Mouse (Mus musculus) CH12F3 (cell line): ENCODE data around the gene Arid5b.

ENCODE experiments used
- in situ Hi-C: fragments of 300-500 bp; cut with MboI; formaldehyde crosslinking; loops from 2 replicates; pipeline ENCODE4 v1.14.3; 2020; ENCODE audit warnings: low sequenced_read_pairs

Arid5b gene

GRCm38 (mm10) chr10:68064571-68064970 lies 214.0 kb downstream of the Arid5b start:
- in situ Hi-C loops = no loop called here

- in situ Hi-C loops = no loop called here
These were observed 214.6 kb downstream of the Arid5b start for GRCm38 (mm10) chr10:68063806-68064545.

GRCm38 (mm10) chr10:68061249-68061615 lies 217.3 kb downstream of the Arid5b start:
- in situ Hi-C loops = no loop called here

- in situ Hi-C loops = no loop called here
These were observed 217.8 kb downstream of the Arid5b start for GRCm38 (mm10) chr10:68060590-68061248.

GRCm38 (mm10) chr10:68058378-68058777 lies 220.2 kb downstream of the Arid5b start:
- in situ Hi-C loops = no loop called here

GRCm38 (mm10) chr10:68057841-68058240 lies 220.7 kb downstream of the Arid5b start:
- in situ Hi-C loops = no loop called here

GRCm38 (mm10) chr10:68054706-68055105 lies 223.8 kb downstream of the Arid5b start:
- in situ Hi-C loops = no loop called here

- in situ Hi-C loops = no loop called here
These were observed 224.4 kb downstream of the Arid5b start for GRCm38 (mm10) chr10:68054131-68054530.

GRCm38 (mm10) chr10:68052307-68052706 lies 226.2 kb downstream of the Arid5b start:
- in situ Hi-C loops = no loop called here

- in situ Hi-C loops = no loop called here
These were observed 227.1 kb downstream of the Arid5b start for GRCm38 (mm10) chr10:68051316-68051933.

- in situ Hi-C loops = no loop called here
These were observed 227.7 kb downstream of the Arid5b start for GRCm38 (mm10) chr10:68050882-68051281.

GRCm38 (mm10) chr10:68048641-68049305 lies 229.8 kb downstream of the Arid5b start:
- in situ Hi-C loops = no loop called here

- in situ Hi-C loops = no loop called here
These were observed 233.7 kb downstream of the Arid5b start for GRCm38 (mm10) chr10:68044864-68045263.

- in situ Hi-C loops = no loop called here
These were observed 234.6 kb downstream of the Arid5b start for GRCm38 (mm10) chr10:68043973-68044372.
